Mouse (Mus musculus) lung, adult 2 months (tissue): ENCODE measurements around the gene Nfic.

Source experiments
- CTCF ChIP-seq: fragments of 200-500 bp; IDR thresholded peaks from 2 replicates; pipeline ENCODE4 v1.5.1; 2011; ENCODE audit warnings: mild to moderate bottlenecking, low read length, control low read depth; ENCODE audit not compliant: insufficient read depth
- POLR2A ChIP-seq: fragments of 200-500 bp; IDR thresholded peaks from 2 replicates; pipeline ENCODE4 v1.6.1; 2011; ENCODE audit warnings: low read depth, mild to moderate bottlenecking, control low read depth, low read length, borderline replicate concordance; ENCODE audit errors: extremely low read depth

- TF ChIP-seq POLR2A = no peak
- no peak for TF ChIP-seq CTCF
Measured at GRCm38 (mm10) chr10:81481605-81482532, 26.4 kb upstream of the Nfic start.
